Mouse (Mus musculus): ENCODE measurements around the gene Gm14214. TPM values are rescaled to one million over a fixed set of nuclear protein-coding genes. Genes with fewer than 3 reads are reported as not detected.
A peak's percentile ranks its signal among the peaks of the same experiment; 100 is the strongest.

Gm14214 gene
- not detected for total RNA-seq (2021)
- long read RNA-seq, experiment 1 = 0 reads
- long read RNA-seq, experiment 2 = 0 reads

GRCm38 (mm10) chr2:154769930-154770329, at the start of gene Gm14214:
Gene Gm14214, minus strand, starts transcription at chr2:154770030.
- DNase-seq (ENCODE audit: low spot score) = no peak

GRCm38 (mm10) chr2:154818599-154818998, 48.8 kb upstream of the Gm14214 start:
- no peak for DNase-seq (ENCODE audit: low spot score)

DNA sequence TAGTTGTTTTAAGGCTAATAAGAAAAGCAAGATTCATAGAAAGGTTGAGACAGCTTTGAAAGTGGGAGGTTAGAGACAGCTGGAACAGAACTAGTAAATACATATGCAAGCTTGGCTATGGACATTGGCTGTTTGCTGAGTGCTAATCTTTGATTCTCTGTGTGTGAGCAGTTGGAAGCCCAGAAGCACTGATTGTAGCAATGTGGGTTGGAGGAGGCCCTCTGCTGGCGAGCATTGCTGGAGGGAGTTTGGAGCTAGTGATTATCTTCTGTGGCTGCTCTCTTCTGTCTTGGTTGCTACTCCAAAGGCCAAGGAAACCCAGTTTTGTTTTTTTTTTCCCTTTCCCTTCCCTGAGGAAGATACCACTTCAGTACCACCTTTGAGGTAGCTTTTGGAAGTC, 48.0 kb upstream of the Gm14214 start:
- peak; percentile 27 for DNase-seq (ENCODE audit: low spot score)

DNA sequence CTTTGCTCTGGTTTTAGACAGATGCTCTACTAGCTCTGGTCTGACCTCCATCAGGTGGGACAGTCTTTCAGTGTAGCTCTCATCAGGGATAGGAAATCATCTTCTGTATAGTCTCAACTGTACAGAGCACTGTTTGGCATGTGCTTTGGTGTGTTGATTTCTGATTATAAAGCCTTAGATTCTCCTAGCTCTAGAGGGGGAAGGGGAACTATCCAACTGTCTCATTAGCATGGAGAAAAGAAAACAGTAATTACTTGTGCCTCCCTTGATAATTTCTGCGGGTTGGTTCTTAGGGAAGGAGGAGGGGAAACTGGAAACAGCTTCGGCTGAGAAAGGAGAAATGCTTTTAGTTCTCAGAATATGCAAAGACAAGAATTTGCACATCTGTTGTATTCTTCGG, 47.3 kb upstream of the Gm14214 start:
- no peak for DNase-seq (ENCODE audit: low spot score)

GRCm38 (mm10) chr2:154813426-154813825, 43.6 kb upstream of the Gm14214 start:
- DNase-seq (ENCODE audit: low spot score) = no peak

- DNase-seq (ENCODE audit: low spot score) = no peak
Measured at GRCm38 (mm10) chr2:154810821-154811220, 41.0 kb upstream of the Gm14214 start.

DNA sequence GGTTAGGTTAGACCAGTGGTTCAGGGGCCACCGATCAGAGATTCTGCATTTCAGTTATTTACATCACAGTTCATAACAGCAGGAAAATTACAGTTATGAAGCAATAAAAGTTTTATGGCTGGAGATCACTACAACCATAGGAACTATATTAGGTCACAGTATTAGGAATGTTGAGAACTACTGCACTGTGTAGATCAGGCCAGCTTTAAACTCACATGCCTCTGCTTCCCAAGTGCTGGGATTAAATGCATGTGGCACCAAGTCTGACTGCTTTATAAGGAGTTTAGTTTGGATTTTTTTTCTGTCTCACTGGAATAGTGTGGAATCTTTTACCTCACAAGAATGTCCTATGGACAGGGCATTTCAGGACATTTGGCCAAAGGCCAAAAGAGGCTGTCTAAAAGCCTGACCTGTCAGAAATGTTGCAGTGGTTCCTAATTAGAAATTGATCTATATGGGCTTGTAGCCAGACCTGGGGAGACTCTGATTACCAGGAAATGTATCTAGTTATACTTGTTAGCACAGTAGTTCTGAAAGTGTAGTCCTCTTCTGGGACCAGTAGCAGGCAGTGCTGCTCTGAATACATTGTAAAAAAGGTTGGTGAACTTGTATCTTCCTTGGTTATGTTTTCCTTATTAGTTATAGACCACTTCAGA, 39.4 kb upstream of the Gm14214 start:
- peak; percentile 14 for DNase-seq (ENCODE audit: low spot score)

- no peak for DNase-seq (ENCODE audit: low spot score)
Measured at GRCm38 (mm10) chr2:154807689-154808088, 37.9 kb upstream of the Gm14214 start.

DNA sequence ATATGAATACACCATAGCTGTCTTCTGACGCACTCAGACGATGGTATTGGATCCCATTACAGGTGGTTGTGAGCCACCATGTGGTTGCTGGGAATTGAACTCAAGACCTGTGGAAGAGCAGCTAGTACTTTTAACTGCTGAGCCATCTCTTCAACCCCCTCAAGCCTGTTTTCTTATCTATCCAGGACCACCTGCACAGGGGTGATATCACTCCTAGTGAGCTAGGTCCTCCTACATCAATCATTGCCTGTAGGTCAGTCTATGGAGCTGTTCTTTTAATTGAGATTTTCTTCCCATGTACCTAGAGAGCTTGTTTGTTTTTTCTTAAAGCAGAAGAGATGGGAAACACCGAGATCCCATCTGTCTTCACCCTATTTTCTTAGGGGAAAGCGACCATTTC, 34.0 kb upstream of the Gm14214 start:
- no peak for DNase-seq (ENCODE audit: low spot score)

- no peak for DNase-seq (ENCODE audit: low spot score)
Measured at GRCm38 (mm10) chr2:154803372-154803771, 33.5 kb upstream of the Gm14214 start.

DNA sequence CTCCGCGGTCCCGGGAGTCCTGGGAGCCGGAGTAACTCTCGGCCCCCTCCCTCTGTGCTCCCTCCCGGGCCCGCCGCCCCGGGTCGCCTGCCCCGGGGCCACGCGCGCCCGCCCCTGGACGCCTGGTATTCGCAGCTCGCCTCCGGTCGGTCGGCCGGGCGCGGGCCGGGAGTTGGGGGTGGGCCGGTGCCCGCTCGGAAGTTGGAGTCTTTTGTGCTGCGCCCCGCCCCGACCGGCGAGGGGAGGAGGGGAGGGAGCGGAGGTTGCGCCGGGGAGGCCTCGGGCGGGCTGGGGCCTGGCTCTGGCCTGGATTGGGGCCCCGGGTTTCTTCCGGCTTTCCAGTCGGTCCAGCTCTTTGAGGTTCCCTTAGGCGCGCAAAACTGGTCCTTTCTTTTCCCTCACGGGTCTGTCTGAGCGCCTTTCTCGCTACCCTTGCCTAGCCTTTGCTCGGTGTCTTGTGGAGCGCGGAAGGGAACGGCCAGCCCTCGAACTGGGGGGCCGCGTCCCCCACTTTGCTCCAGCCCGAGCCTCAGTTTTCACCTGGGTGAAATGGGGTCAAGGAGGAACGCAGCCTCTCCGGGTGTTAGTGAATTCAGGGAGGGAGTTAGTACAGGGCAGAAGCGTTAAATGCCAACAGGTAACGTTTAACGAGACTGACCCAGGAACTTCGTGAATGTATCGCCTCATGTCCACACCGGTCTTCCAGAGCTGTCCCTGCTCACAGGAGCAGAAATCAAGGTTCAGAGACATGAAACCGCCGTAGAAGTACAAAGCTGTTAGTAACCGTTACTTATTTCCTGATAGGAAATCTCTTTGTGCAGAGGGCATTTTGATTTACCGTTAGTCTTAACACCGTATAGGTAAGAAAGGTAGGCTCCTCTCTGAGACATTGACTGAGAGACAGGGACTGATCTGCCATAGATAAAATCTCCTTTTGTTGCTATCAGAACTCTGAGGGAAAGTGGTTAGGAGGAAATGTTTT, 22.1 kb upstream of the Gm14214 start:
- DNase-seq (ENCODE audit: low spot score) = peak; percentile 75

- DNase-seq (ENCODE audit: low spot score) = peak; percentile 97
Measured at GRCm38 (mm10) chr2:154790656-154791483, 21.0 kb upstream of the Gm14214 start, which contains the start of the genes Raly and a. Gene Raly, plus strand, starts transcription at chr2:154791096. Gene a, plus strand, starts transcription at chr2:154791402.

DNA sequence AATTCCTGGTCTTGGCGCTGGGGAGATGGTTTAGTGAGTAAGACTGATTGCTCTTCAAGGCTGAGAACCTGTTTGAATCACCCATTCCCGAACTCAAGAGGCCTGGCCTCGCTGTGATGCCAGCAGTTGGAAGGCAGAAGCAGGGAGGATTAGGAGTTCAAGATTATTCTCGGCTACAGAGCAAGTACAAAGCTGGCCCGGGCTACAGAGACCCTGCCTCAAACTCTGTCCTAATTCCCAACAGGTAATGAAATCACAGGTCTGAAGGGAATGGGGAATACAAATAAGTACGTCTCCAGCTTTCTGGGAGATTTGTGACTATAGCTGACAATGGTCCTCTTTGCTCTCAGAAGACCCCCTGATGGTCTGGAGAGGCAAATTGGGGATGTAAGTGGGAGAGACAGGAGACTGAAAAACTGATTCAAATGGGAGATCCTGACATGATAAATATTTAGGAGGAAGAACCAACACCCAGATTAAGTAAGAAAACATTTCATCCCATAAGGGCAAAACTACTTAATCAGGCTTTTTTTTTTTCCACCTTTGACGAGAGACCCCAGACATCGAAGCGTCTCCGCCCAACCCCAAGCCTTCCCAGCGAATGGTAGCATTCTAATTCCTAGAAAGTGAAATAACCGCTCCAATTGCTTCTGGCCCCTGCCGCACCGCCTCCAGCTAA, 20.3 kb upstream of the Gm14214 start:
- no peak for DNase-seq (ENCODE audit: low spot score)

DNA sequence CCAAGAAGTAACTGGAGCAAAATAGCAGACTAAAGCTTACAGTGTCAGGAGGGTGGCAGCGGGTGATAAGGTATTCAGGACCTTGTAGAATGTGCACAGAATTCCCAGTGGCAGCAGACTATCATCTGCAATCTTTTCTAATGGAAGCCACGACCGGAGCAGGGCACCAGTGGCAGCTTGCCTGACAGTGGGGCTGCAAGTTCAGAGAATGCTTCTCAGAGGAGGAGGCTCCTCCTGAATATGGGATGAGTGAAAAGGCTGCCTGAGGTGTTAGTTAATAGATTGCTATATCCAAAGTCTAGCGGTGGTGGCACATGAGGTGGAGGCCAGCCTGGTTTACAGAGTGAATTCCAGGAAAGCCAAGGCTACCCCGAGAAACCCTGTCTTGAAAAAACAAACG, 19.6 kb upstream of the Gm14214 start:
- DNase-seq (ENCODE audit: low spot score) = no peak

DNA sequence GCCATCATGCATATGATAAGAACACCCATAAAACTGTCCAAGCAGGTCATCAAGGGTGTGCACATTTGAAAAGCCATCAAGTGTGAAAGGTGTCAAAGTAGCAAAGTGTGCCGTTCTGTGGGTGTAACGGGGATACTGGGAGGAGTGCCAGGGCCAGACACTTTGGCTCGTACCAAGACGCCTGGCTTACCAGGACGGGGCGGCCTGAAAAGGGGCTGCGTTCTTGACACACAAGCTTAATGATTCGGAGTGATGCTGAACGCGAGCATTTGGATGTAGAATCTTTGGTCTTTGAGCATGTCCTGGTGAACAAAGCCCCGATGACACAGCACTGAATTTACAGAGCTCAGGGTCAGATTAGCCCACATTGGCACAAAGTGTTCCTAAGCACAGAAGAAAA, 16.9 kb upstream of the Gm14214 start:
- DNase-seq (ENCODE audit: low spot score) = no peak

DNA sequence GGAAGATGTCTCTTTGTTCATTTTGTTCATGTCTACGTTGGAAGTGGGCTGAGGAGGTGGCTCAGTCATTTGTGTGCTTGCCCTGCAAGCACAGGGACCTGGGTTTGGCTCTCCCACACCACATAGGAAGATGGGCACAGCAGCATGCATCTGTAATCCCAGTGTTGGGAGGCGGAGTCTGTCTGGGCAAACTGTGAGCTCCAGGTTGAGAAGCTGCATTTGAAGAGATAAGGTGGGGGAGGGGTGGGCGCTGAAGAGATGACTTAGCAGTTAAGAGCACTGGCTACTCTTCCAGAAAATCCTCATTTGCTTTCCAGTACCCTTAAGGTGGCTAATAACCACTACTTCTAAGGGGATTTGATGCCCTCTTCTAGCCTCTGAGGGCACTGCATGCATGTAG, 16.4 kb upstream of the Gm14214 start:
- DNase-seq (ENCODE audit: low spot score) = no peak

DNA sequence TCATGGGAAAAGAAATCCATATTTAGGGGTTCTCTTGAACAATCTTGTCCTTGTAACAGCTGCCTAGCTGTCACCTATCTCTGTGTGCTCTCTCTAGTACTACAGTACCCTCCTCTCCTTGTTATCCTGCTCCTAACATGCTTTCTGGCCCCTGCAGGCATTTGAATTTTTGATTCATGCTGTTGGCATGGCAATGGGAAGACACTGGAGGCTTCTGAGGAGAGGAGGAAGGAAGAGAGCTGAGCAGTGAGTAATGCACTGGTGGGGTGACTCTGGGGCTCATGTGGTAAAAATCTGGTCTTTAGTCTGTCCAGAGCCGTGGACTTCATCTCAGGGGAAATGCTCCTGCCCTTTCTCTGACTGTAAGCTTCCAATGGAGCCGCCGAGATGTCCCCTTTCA, 15.5 kb upstream of the Gm14214 start:
- no peak for DNase-seq (ENCODE audit: low spot score)

DNA sequence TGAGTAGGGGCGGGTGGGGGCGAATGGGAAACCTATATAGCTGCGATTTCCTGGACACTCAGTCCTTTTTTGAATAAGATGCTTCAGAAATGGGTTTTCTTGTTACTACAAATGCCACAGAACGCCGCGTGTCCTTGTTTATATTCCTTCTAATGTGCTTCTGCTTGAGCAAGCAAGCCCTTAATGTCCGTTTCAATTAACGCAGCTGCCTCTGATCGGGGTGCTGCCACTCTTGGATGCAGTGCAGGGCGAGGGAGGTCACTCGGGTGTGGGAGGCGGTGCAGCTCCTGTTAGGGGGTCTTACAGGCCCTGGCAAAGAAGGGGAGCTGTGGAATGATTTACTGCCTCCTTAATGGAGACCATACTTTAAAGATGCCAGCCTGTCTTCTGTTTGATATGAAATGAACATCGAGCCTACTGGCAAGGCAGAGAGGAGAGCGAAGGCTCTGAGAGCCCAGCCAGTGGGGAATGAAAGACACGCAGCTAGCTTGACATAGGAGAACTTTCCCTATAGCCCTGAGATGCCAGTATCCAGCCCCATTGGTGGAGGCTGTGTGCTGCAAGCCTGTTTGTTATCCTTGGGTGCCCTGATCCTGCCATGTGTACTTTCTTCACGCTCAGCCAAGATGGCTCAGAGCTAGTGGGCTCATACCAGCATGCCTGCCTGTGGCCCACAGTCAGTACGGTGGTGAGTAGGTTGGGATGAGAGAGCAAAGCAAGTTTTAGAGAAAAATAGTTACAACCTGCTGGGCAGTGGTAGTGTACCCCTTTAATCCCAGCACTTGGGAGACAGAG, 13.2 kb upstream of the Gm14214 start:
- DNase-seq (ENCODE audit: low spot score) = no peak

DNA sequence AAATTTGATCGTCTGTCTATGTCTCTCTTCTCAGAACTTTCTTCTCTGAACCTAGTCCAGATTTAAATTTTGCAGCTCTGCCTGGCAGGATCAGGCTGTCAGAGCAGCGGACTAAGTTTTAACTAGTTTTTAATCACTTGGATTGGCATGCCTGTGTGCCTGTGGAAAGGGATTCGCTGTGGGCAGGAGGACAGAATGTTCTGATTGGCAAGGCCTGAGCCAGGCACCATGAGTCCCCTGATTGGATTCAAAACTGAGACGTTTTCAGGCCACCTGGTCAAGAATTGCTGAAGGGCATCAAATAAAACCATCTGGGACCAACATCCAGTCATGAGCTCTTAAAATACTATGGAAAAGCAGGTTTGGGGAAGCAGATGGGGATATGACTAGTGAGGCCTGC, 12.5 kb upstream of the Gm14214 start:
- DNase-seq (ENCODE audit: low spot score) = no peak

DNA sequence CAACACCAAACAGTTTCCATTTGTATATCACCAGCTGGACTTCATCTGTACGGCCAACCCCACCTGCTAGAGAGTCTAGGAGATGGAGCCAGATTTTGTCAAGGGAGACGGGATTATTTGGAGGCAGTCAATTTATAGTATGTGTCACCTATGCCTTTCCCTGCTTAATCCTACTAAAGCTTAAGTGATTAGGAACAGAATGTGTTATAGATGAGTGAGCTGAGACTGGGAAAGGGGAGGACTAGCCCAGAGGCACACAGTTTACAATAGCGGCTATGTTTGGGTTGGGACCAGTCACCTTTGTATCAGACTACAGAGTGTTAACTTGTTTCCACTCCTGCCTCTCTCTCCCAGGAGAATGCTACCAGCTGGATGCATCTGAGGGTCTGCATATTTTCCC, 9.8 kb upstream of the Gm14214 start:
- no peak for DNase-seq (ENCODE audit: low spot score)
